Mouse (Mus musculus) regulatory T cell (primary cell): ENCODE measurements at regions not wholly inside any gene's neighbourhood (a gene's known extent, or its start where the extent isn't known, plus 50 kb on each side); places are given as distances from the start of the nearest gene placed in this dataset.
"Not testable (repeated sequence)": the region's sequence is repeated elsewhere in the genome, so short reads cannot be mapped to it uniquely, and the experiment has no call there.

Experiments
- in situ Hi-C: fragments of 300-600 bp; cut with MboI, MseI; formaldehyde crosslinking; loops from one replicate; pipeline ENCODE4 v1.15.1; 2025; ENCODE audit warnings: high pct_unique_total_duplicates

- in situ Hi-C loops = no loop called here
Observed at GRCm38 (mm10) chr1:73644394-73644793, 479.9 kb downstream of the Tns1 start.

- in situ Hi-C loops = no loop called here
Observed at GRCm38 (mm10) chr1:73643431-73643830, 480.8 kb downstream of the Tns1 start.

GRCm38 (mm10) chr1:73642691-73643109 lies 481.5 kb downstream of the Tns1 start:
- in situ Hi-C loops = no loop called here

GRCm38 (mm10) chr1:73641456-73641855 lies 482.8 kb downstream of the Tns1 start:
- in situ Hi-C loops = no loop called here

- in situ Hi-C loops = no loop called here
Observed at GRCm38 (mm10) chr1:73640726-73641451, 483.4 kb downstream of the Tns1 start.

- in situ Hi-C loops = no loop called here
Observed at GRCm38 (mm10) chr1:73635709-73636108, 488.5 kb downstream of the Tns1 start.

- in situ Hi-C loops = no loop called here
Observed at GRCm38 (mm10) chr1:73634871-73635270, 489.4 kb downstream of the Tns1 start.

GRCm38 (mm10) chr1:73633071-73633470 lies 491.2 kb downstream of the Tns1 start:
- in situ Hi-C loops = no loop called here

GRCm38 (mm10) chr1:73630363-73630762 lies 493.9 kb downstream of the Tns1 start:
- in situ Hi-C loops = no loop called here

GRCm38 (mm10) chr1:73625365-73625764 lies 498.9 kb downstream of the Tns1 start:
- in situ Hi-C loops = no loop called here

- in situ Hi-C loops = not testable (repeated sequence)
Observed at GRCm38 (mm10) chr1:73621121-73621520, 503.1 kb downstream of the Tns1 start.

GRCm38 (mm10) chr1:73618551-73619170 lies 505.6 kb downstream of the Tns1 start:
- in situ Hi-C loops = no loop called here

- in situ Hi-C loops = no loop called here
Observed at GRCm38 (mm10) chr1:73593653-73594385, 530.4 kb downstream of the Tns1 start.

GRCm38 (mm10) chr1:73591342-73592099 lies 532.7 kb downstream of the Tns1 start:
- in situ Hi-C loops = no loop called here

GRCm38 (mm10) chr1:73579680-73580079 lies 544.6 kb downstream of the Tns1 start:
- in situ Hi-C loops = no loop called here

- in situ Hi-C loops = no loop called here
Observed at GRCm38 (mm10) chr1:73577019-73577418, 547.2 kb downstream of the Tns1 start.

GRCm38 (mm10) chr1:73575694-73576093 lies 548.6 kb downstream of the Tns1 start:
- in situ Hi-C loops = no loop called here

GRCm38 (mm10) chr1:73570944-73571343 lies 553.3 kb downstream of the Tns1 start:
- in situ Hi-C loops = loop anchor here (25.0 kb wide), 1 partner anchor 1141 kb away; the partner anchor contains the start of gene Cyp27a1

- in situ Hi-C loops = loop anchor here (25.0 kb wide), 1 partner anchor 1146 kb away; the partner anchor contains the start of gene Cyp27a1
Observed at GRCm38 (mm10) chr1:73566770-73567169, 551.1 kb upstream of the Tnp1 start.

- in situ Hi-C loops = loop anchor here (25.0 kb wide), 1 partner anchor 1152 kb away; the partner anchor contains the start of gene Cyp27a1
Observed at GRCm38 (mm10) chr1:73560594-73560993, 544.9 kb upstream of the Tnp1 start.

GRCm38 (mm10) chr1:73547877-73548276 lies 532.2 kb upstream of the Tnp1 start:
- in situ Hi-C loops = no loop called here

GRCm38 (mm10) chr1:73545401-73545800 lies 529.7 kb upstream of the Tnp1 start:
- in situ Hi-C loops = no loop called here
